Mouse (Mus musculus): ENCODE data around the gene Olfr651. TPM values are rescaled to one million over a fixed set of nuclear protein-coding genes. Genes with fewer than 3 reads are reported as not detected.

Gene Olfr651
- not detected for polyA plus RNA-seq (2017; shearing (Covaris generic))

DNA sequence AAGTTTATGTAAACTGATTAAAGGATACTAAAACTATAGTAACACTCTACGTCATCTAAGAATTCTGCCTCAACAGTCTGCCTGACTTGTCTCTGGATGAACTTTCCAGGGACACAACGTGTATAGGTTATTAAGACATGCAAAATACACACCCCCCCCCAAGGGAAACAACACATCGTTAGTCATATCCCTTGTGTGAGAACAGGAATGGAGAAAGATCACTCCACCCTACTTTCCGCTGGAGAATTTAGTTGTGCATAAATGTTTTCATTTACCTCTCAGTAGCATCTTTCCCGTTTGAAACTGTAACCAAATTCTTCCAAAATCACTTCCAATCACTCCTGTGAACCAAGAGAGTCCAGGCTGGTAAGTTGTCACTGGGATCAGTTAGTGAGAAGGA lies at the start of gene Olfr651:
TSS of gene Olfr651 (plus strand) at position 301 of the 400 bp plus-strand sequence.

DNA sequence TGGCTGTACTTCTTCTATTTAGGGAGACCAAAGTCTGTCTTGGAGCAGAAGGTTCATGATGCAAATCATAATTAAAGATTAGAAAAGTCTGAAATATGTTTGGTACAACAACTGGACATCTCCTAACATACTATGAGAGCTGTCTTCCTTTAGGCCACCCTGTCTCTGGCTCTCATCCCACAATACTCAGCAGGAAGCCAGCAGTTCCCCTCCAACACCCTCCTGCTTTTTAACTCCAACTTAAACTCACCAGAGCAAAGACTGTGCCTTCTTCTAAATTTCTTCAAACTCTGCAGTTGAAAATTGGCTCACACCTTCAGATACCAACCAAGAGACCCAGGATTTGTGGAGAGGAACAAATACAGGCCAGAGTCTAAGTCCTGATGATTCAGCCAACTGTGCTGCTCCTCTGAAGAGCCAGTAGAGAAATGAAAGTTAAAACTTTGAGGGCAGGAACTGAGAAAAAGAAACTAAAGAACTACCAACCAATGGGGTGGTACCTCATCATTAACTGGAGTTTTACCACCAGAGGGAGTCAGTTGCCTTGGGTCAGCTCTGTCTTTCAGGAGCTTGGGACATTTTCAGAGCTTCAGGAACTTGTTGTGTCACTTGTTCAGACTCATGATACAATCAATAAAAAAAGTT lies 42.4 kb upstream of the Olfr651 start, which contains the start of gene Trim30d:
TSS of gene Trim30d (minus strand) at position 429 of the 645 bp plus-strand sequence.

DNA sequence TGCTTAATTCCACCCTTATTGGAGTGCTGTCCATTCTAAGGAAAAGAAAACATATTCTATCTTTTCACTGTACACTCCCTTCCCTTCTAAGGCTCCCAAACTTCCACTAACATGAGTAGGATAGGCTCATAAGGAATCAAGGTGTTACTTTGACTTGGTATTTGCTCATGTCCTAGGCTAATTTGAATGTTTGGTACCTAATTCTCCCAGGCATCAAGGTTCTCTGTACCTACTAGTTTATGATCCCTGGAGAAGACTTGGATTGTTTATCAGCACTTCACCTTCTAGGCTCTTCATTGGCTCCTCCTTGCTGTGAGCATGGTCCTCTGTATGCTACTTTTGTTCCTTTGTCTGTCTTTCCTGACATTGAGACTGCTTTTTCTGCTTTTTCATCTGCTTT lies 10.7 kb downstream of the Olfr651 start, which contains the start of gene Olfr652:
TSS of gene Olfr652 (plus strand) at position 301 of the 400 bp plus-strand sequence.

DNA sequence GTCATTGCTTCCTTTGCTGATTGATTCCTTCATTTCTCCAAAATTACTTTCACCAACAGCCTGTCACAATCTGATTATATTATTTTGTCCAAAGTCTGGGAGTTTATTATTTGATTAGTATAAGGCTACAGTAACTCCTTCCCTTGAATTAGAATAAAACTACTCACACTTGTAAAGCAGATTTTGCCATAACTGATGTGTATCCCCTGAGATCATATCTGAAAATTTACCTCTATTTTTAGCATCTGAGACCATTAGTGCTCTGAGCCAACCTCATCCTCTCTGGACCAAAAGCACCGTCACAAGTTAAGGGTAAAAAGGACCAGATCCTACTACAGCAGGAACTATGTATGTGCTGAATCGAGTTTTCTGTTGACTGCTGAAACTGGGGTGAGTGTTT lies 27.1 kb downstream of the Olfr651 start, which contains the start of gene Olfr653:
TSS of gene Olfr653 (plus strand) at position 301 of the 400 bp plus-strand sequence.

DNA sequence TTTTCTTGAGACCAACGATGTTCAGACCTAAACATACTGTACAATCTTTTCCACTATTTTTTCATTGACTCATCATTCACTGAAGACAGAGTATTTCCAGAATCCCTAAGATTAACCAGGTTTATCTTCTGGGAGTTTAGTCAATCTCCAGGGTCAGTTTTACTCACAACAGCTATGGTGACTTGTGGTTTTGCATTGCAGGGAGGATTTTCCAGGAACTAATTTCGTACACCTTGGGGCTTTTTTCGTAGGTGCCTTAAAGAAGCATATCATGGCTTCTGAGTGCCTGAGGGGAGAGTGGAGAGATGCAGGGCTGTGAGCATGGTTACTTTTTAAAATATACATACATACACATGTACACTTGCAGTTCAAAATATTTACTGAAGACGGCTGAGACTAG lies 36.8 kb downstream of the Olfr651 start, which contains the start of gene Olfr654:
TSS of gene Olfr654 (plus strand) at position 301 of the 400 bp plus-strand sequence.

DNA sequence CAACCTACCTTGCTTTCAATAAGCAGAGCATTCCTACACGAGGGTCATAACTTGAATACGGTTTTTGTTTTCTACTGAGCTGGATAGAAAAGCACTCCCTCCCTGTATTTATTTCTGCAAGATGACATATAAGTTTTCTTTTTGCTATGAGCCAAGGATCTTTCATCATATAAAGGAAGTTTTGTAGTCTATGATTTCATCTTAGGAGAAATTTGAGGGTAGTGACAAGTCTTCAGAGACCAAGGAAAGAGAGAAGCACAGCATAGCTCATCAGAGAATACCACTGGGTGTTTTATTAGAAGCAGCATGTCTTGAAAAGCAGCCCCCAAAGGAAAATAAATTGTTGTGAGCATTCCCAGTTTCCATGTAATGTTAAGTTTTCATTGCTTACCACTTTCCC lies 51.7 kb downstream of the Olfr651 start, which contains the start of gene Olfr655:
TSS of gene Olfr655 (minus strand) at position 101 of the 400 bp plus-strand sequence.

Other genes starting within 250 kb of the Olfr651 start
- 110 TPM for gene Trim12a, start 234.7 kb upstream of the Olfr651 start, polyA plus RNA-seq (2017; shearing (Covaris generic))
- gene Trim34b, start 220.7 kb upstream of the Olfr651 start, polyA plus RNA-seq (2017; shearing (Covaris generic)) = not detected
- gene Trim12c, start 196.8 kb upstream of the Olfr651 start, polyA plus RNA-seq (2017; shearing (Covaris generic)) = 7.9 TPM
- gene Trim30b, start 180.2 kb upstream of the Olfr651 start, polyA plus RNA-seq (2017; shearing (Covaris generic)) = 0.52 TPM
- 1.0 TPM for gene Trim30c, start 149.3 kb upstream of the Olfr651 start, polyA plus RNA-seq (2017; shearing (Covaris generic))
- gene Trim30a, start 84.9 kb upstream of the Olfr651 start, polyA plus RNA-seq (2017; shearing (Covaris generic)) = 39.1 TPM
- gene Trim30d, start 42.3 kb upstream of the Olfr651 start, polyA plus RNA-seq (2017; shearing (Covaris generic)) = 14.2 TPM
- gene Olfr652, start 10.8 kb downstream of the Olfr651 start, polyA plus RNA-seq (2017; shearing (Covaris generic)) = not detected
- not detected for gene Olfr653, start 27.2 kb downstream of the Olfr651 start, polyA plus RNA-seq (2017; shearing (Covaris generic))
- gene Olfr654, start 36.9 kb downstream of the Olfr651 start, polyA plus RNA-seq (2017; shearing (Covaris generic)) = not detected
- gene Olfr655, start 51.6 kb downstream of the Olfr651 start, polyA plus RNA-seq (2017; shearing (Covaris generic)) = not detected
- not detected for gene Olfr656, start 63.8 kb downstream of the Olfr651 start, polyA plus RNA-seq (2017; shearing (Covaris generic))
- gene Olfr657, start 74.7 kb downstream of the Olfr651 start, polyA plus RNA-seq (2017; shearing (Covaris generic)) = not detected
- not detected for gene Olfr658, start 97.2 kb downstream of the Olfr651 start, polyA plus RNA-seq (2017; shearing (Covaris generic))
- gene Olfr659, start 116.6 kb downstream of the Olfr651 start, polyA plus RNA-seq (2017; shearing (Covaris generic)) = not detected
- gene Olfr661, start 136.4 kb downstream of the Olfr651 start, polyA plus RNA-seq (2017; shearing (Covaris generic)) = not detected
- gene Usp17le, start 227.3 kb downstream of the Olfr651 start, polyA plus RNA-seq (2017; shearing (Covaris generic)) = not detected